Mouse (Mus musculus) brain, embryonic 14.5 days (tissue): ENCODE results near the gene Fibp.

Experiments used
- CTCF ChIP-seq: fragments of 200-500 bp; IDR thresholded peaks from 2 replicates; pipeline ENCODE4 v1.5.1; 2012; ENCODE audit warnings: inconsistent platforms, mild to moderate bottlenecking, moderate library complexity, borderline replicate concordance; ENCODE audit not compliant: insufficient read depth, insufficient read length; ENCODE audit errors: extremely low read depth
- POLR2A ChIP-seq: fragments of 200-500 bp; IDR thresholded peaks from 2 replicates; pipeline ENCODE4 v1.6.1; 2012; ENCODE audit warnings: mild to moderate bottlenecking, inconsistent platforms, borderline replicate concordance; ENCODE audit not compliant: poor library complexity, insufficient read depth, insufficient read length, severe bottlenecking; ENCODE audit errors: extremely low read depth

DNA sequence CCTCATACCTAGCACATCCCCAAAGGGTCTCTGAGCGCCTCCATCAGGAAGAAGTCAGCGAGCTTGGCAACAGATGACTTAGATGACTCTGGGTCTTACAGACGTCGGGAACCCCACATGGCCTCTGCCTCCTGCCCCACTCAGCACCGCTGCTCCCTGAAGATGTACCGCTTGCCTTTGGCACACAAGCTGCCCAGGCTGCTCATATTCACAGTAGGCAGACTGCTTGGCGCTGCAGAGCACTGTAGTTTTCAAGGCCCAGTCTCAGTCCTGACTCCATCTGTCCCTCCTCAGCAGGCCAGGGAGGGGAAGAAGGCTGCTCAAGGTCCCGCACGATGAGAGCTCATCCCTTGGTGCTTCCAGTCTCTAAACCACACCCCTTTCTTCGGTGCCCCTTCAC, 38.1 kb upstream of the Fibp start:
- TF ChIP-seq POLR2A (no peak), CTCF (no peak)
